Mouse (Mus musculus) heart, embryonic 15.5 days (tissue): ENCODE measurements at regions not wholly inside any gene's neighbourhood (a gene's known extent, or its start where the extent isn't known, plus 50 kb on each side); places are given as distances from the start of the nearest gene placed in this dataset.
A peak's percentile ranks its signal among the peaks of the same experiment; 100 is the strongest.
"Not testable (repeated sequence)": the region's sequence is repeated elsewhere in the genome, so short reads cannot be mapped to it uniquely, and the experiment has no call there.

Experiments
- ATAC-seq: fragments of 200-750 bp; cut with Nextera tagmentation; replicated peaks from 2 replicates; pipeline ENCODE4 v1.8.0; 2017; ENCODE audit warnings: low read depth, moderate TSS enrichment; ENCODE audit not compliant: insufficient number of reproducible peaks, insufficient read depth, low FRiP score
- H3K27ac ChIP-seq: fragments of 300-500 bp; sonication (generic); 2 replicates; pipeline ENCODE4 v1.5.1; 2015; ENCODE audit warnings: mild to moderate bottlenecking, inconsistent platforms
- H3K27me3 ChIP-seq: fragments of 300-500 bp; sonication (generic); 2 replicates; pipeline ENCODE4 v1.6.1; 2015; ENCODE audit warnings: inconsistent platforms
- H3K36me3 ChIP-seq: fragments of 300-500 bp; sonication (generic); 2 replicates; pipeline ENCODE4 v1.6.1; 2015; ENCODE audit warnings: mild to moderate bottlenecking, inconsistent platforms
- H3K4me1 ChIP-seq: fragments of 300-500 bp; sonication (generic); replicated peaks from 2 replicates; pipeline ENCODE4 v1.6.1; 2015; ENCODE audit warnings: inconsistent platforms
- H3K4me2 ChIP-seq: fragments of 300-500 bp; sonication (generic); 2 replicates; pipeline ENCODE4 v1.6.1; 2015; ENCODE audit warnings: inconsistent platforms, mild to moderate bottlenecking, moderate library complexity
- H3K4me3 ChIP-seq: fragments of 300-500 bp; sonication (generic); 2 replicates; pipeline ENCODE4 v1.5.1; 2015; ENCODE audit warnings: mild to moderate bottlenecking, inconsistent platforms
- H3K9ac ChIP-seq: fragments of 300-500 bp; sonication (generic); 2 replicates; pipeline ENCODE4 v1.6.1; 2015; ENCODE audit warnings: mild to moderate bottlenecking, inconsistent platforms
- H3K9me3 ChIP-seq: fragments of 300-500 bp; sonication (generic); replicated peaks from 2 replicates; pipeline ENCODE4 v1.6.1; 2016; ENCODE audit warnings: inconsistent platforms
- WGBS: fragments of 180-500 bp; shearing (Covaris S2); methylation state at CpG from one replicate; pipeline ENCODE4 v1.1.7; 2015; ENCODE audit warnings: mixed read lengths; 5-methylcytosine and 5-hydroxymethylcytosine counted together

- Histone ChIP-seq H3K36me3 (no peaks in the 10 kb centered on the region), H3K4me1 (peaks cover 3% of the 10 kb centered on the region; the same call in 1 of the 2 replicates), H3K27me3 (no peaks in the 10 kb centered on the region), H3K27ac (no peak overlapping the region), H3K9ac (no peak overlapping the region), H3K4me3 (no peak overlapping the region), H3K4me2 (no peak overlapping the region), H3K9me3 (no peaks in the 10 kb centered on the region)
- 85% methylated on average over 14 of the region's 14 CpGs for WGBS
- no peak for ATAC-seq
Observed at GRCm38 (mm10) chr14:120758200-120758830, 152.7 kb upstream of the Ipo5 start.

- Histone ChIP-seq H3K9ac (no peak overlapping the region), H3K27ac (no peak overlapping the region), H3K4me3 (no peak overlapping the region), H3K4me2 (no peak overlapping the region), H3K9me3 (no peaks in the 10 kb centered on the region), H3K36me3 (no peaks in the 10 kb centered on the region), H3K4me1 (no peaks in the 10 kb centered on the region), H3K27me3 (no peaks in the 10 kb centered on the region)
- no peak for ATAC-seq
- 72% methylated on average over 7 of the region's 7 CpGs for WGBS
Observed at GRCm38 (mm10) chr14:120762168-120762567, 148.9 kb upstream of the Ipo5 start.

GRCm38 (mm10) chr14:120762733-120763132, 148.3 kb upstream of the Ipo5 start:
- Histone ChIP-seq H3K4me2 (no peak overlapping the region), H3K27ac (no peak overlapping the region), H3K36me3 (no peaks in the 10 kb centered on the region), H3K27me3 (no peaks in the 10 kb centered on the region), H3K4me1 (no peaks in the 10 kb centered on the region), H3K9ac (no peak overlapping the region), H3K4me3 (no peak overlapping the region), H3K9me3 (no peaks in the 10 kb centered on the region)
- WGBS = 68% methylated on average over 11 of the region's 11 CpGs
- no peak for ATAC-seq

GRCm38 (mm10) chr14:120763796-120764195, 147.2 kb upstream of the Ipo5 start:
- no peak overlapping the region for H3K27ac ChIP-seq
- no peaks in the 10 kb centered on the region for H3K36me3 ChIP-seq
- no peak overlapping the region for H3K4me2 ChIP-seq
- no peaks in the 10 kb centered on the region for H3K27me3 ChIP-seq
- H3K4me1 ChIP-seq = no peaks in the 10 kb centered on the region
- 78% methylated on average over 5 of the region's 5 CpGs for WGBS
- no peaks in the 10 kb centered on the region for H3K9me3 ChIP-seq
- ATAC-seq = no peak
- no peak overlapping the region for H3K4me3 ChIP-seq
- H3K9ac ChIP-seq = no peak overlapping the region

GRCm38 (mm10) chr14:120764386-120764785, 146.6 kb upstream of the Ipo5 start:
- 72% methylated on average over 3 of the region's 3 CpGs for WGBS
- Histone ChIP-seq H3K27ac (no peak overlapping the region), H3K9me3 (no peaks in the 10 kb centered on the region), H3K27me3 (no peaks in the 10 kb centered on the region), H3K36me3 (no peaks in the 10 kb centered on the region), H3K4me3 (no peak overlapping the region), H3K4me2 (no peak overlapping the region), H3K4me1 (no peaks in the 10 kb centered on the region), H3K9ac (no peak overlapping the region)
- ATAC-seq = no peak

DNA sequence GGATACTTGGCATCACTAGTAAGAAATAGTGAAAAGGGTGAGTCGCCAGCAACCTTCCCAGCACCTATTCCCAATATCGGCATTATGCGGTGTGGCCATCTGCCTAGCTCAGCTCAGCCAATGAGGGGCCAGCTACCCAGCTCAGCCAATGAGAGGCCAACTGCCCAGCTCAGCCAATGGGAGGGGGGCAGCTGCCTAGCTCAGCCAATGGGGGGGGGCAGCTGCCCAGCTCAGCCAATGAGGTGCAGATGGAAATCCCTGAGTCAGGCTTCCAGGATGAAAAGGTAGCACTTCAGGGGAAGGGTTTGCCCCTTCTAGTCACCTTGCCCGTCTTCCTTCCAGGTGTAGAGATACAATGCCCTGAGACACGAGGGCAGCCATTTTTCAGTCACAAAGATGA, 144.6 kb upstream of the Ipo5 start:
- Histone ChIP-seq H3K9ac (no peak overlapping the region), H3K9me3 (no peaks in the 10 kb centered on the region), H3K27ac (no peak overlapping the region), H3K4me3 (no peak overlapping the region), H3K4me2 (no peak overlapping the region), H3K4me1 (no peaks in the 10 kb centered on the region), H3K36me3 (no peaks in the 10 kb centered on the region), H3K27me3 (no peaks in the 10 kb centered on the region)
- ATAC-seq = no peak
- WGBS = 82% methylated on average over 5 of the region's 5 CpGs

GRCm38 (mm10) chr14:120770579-120770978, 140.4 kb upstream of the Ipo5 start:
- Histone ChIP-seq H3K36me3 (no peaks in the 10 kb centered on the region), H3K4me3 (no peak overlapping the region), H3K4me2 (no peak overlapping the region), H3K9me3 (no peaks in the 10 kb centered on the region), H3K4me1 (no peaks in the 10 kb centered on the region), H3K9ac (no peak overlapping the region), H3K27ac (no peak overlapping the region), H3K27me3 (no peaks in the 10 kb centered on the region)
- 82% methylated on average over 3 of the region's 3 CpGs for WGBS
- no peak for ATAC-seq

DNA sequence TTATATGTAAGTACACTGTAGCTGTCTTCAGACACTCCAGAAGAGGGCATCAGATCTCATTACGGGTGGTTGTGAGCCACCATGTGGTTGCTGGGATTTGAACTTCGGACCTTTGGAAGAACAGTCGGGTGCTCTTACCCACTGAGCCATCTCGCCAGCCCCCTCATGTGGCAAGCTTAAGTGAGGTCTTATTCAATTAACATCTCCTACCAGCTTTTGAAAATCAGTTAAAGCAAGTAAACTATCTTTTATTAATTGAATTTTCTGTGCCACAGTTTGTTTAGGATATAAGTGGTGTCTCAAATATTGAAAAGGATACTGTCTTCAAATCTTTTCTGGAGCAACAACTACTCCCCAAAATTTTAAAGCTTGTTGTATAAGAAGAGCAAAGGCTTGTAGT, 138.0 kb upstream of the Ipo5 start:
- not testable (repeated sequence) for H3K27me3 ChIP-seq, ATAC-seq, H3K4me2 ChIP-seq, H3K36me3 ChIP-seq, H3K9ac ChIP-seq, H3K4me3 ChIP-seq, H3K4me1 ChIP-seq, H3K9me3 ChIP-seq, H3K27ac ChIP-seq
- 68% methylated on average over 4 of the region's 4 CpGs for WGBS

DNA sequence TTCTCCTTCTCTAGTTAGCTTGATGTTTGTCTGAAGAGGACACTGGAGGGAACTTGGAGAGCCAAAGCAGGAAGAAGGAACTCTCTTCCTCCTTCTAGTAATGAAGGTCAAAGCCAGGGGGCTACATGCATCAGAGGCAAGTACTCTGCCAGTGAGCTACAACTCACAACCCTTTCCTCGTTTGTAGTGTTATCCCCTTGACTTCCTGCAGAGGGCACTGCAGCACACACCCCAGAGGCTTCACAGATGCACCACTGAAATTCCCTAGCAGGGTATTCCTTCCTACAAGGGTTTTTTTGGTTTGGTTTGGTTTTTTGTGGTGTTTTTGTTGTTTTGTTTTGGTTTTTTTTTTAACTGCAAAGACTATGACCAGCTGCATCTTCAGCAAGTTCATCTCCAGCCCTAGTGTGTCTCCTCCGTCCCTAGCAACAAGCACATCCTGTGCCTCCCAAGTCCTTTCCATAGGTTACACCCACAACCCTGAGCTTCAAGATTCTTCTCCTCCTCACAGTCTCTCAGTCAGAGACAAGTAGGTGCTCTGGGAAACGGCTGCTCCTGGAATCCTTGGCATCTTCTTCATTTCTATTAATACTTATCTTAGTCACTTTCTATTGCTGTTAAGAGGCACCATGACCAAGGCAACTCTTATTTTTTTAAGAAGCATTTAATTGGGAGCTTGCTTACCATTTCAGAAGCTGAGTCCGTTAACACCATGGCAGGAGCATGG, 119.0 kb upstream of the Ipo5 start:
- H3K27me3 ChIP-seq = no peaks in the 10 kb centered on the region
- no peaks in the 10 kb centered on the region for H3K4me1 ChIP-seq
- WGBS = 57% methylated on average over 4 of the region's 4 CpGs
- no peak overlapping the region for H3K27ac ChIP-seq
- no peak overlapping the region for H3K4me3 ChIP-seq
- no peaks in the 10 kb centered on the region for H3K9me3 ChIP-seq
- H3K4me2 ChIP-seq = no peak overlapping the region
- no peak overlapping the region for H3K9ac ChIP-seq
- H3K36me3 ChIP-seq = no peaks in the 10 kb centered on the region
- ATAC-seq = no peak

DNA sequence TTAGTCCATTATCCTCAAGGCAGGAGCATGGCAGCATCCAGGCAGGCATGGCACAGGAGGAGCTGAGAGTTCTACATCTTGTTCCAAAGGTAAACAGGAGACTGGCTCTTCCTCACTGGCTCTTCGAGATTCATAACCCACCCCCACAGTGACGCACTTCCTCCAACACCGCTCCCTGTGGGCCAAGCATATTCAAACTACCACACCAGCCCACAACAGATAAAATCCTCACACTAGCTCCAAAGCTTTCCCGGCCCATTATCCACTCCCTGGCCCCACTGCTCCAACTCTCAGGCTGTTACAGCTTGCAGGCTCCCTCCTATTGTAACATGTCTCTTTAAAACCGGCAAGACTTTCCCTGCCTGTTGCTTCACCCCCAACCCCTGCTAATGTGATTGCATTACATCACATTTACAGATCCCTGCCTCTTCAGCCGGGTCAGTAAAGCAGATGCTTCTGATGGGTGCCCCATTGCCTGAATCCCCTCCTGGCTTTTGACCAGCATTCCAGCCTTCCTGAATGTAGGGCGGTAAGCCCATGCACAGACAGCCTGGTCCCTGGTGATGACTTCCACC, 113.0 kb upstream of the Ipo5 start:
- no peaks in the 10 kb centered on the region for H3K9me3 ChIP-seq
- no peaks in the 10 kb centered on the region for H3K36me3 ChIP-seq
- H3K27me3 ChIP-seq = no peaks in the 10 kb centered on the region
- H3K4me2 ChIP-seq = no peak overlapping the region
- no peak; the same call in 1 of the 2 replicates for ATAC-seq
- no peak overlapping the region for H3K4me3 ChIP-seq
- no peak overlapping the region for H3K27ac ChIP-seq
- 54% methylated on average over 7 of the region's 7 CpGs for WGBS
- no peaks in the 10 kb centered on the region for H3K4me1 ChIP-seq
- no peak overlapping the region for H3K9ac ChIP-seq

- no peaks in the 10 kb centered on the region for H3K9me3 ChIP-seq
- H3K4me3 ChIP-seq = no peak overlapping the region
- no peak overlapping the region for H3K9ac ChIP-seq
- no peak overlapping the region for H3K27ac ChIP-seq
- WGBS = 64% methylated on average over 6 of the region's 6 CpGs
- H3K4me1 ChIP-seq = peaks cover 10% of the 10 kb centered on the region
- ATAC-seq = no peak
- no peaks in the 10 kb centered on the region for H3K36me3 ChIP-seq
- H3K4me2 ChIP-seq = no peak overlapping the region
- H3K27me3 ChIP-seq = no peaks in the 10 kb centered on the region
Observed at GRCm38 (mm10) chr14:120803191-120803590, 107.8 kb upstream of the Ipo5 start.

- no peak overlapping the region for H3K27ac ChIP-seq
- no peaks in the 10 kb centered on the region for H3K9me3 ChIP-seq
- 11% methylated on average over 12 of the region's 12 CpGs for WGBS
- no peaks in the 10 kb centered on the region for H3K27me3 ChIP-seq
- H3K36me3 ChIP-seq = no peaks in the 10 kb centered on the region
- H3K4me2 ChIP-seq = peak overlapping the region; percentile 49
- 0 out of 2 replicates have a peak overlapping the region, but pooled peaks have one; percentile 28 for H3K9ac ChIP-seq
- ATAC-seq = no peak
- H3K4me1 ChIP-seq = peaks cover 10% of the 10 kb centered on the region
- H3K4me3 ChIP-seq = no peak overlapping the region
Observed at GRCm38 (mm10) chr14:120803739-120804138, 107.3 kb upstream of the Ipo5 start.
